10 mouse cellular contexts compared by ENCODE assay signal in the genomic region with DNA sequence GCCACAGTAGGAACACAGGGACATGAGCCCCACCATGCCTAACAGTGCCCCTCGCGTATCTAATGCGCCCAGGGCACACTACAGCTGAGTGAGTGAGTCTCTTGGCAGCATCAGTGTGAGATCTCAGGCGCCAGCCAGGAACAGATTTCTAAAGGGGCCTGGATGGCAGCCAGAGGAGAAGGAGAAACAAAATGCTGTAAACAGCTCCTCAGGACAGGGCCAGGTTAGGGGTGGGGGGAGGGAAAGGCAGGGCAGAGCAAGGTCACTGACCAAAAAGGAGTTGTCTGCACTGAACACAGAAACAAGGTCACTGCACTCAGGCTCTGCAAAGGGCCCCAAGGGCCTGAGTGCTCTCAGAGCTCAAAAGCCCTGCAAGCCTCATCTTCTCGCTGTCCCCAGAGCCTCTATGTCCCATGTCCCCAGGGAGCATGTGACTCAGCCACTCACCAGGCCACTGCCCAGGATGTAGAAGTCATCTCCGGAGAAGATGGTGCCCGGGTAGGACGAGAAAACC. TPM values are rescaled to one million over a fixed set of nuclear protein-coding genes. Genes with fewer than 3 reads are reported as not detected.
A peak's percentile ranks its signal among the peaks of the same experiment; 100 is the strongest.
DNase-seq lines count a peak whose midpoint lies in the region; ATAC-seq and TF ChIP-seq lines count a peak whose summit lies in the region.
"Had no signal": no experiment of that assay in that cellular context is flagged by ENCODE, and none has a peak within 500 bp of the region (broad histone marks: within the 10 kb centered on the region; RNA-seq: fewer than 3 reads in every experiment).

No protein-coding gene starts in this region.

- H3K27ac ChIP-seq in lung, postnatal 0 days (ENCODE audit: low read length): no peak overlapping the region

- no peaks in the 10 kb centered on the region for H3K4me1 ChIP-seq in lung, postnatal 0 days (ENCODE audit: insufficient read depth, low read depth, low read length)

- H3K9me3 ChIP-seq in lung, postnatal 0 days (ENCODE audit: low read length): no peaks in the 10 kb centered on the region

- WGBS in lung, postnatal 0 days: 53% methylated on average over 8 of the region's 8 CpGs

- TF ChIP-seq EP300 in lung, postnatal 0 days (IDR thresholded peaks at IDR 0.05): no peak

- no peak for ATAC-seq in cerebellum, adult (ENCODE audit: insufficient number of reproducible peaks, low FRiP score, low TSS enrichment)
- ATAC-seq in lung, postnatal 0 days: peak; percentile 36
- ATAC-seq in megakaryocyte-erythroid progenitor cell, adult 5-6 weeks (replicated peaks; ENCODE audit: low FRiP score, low TSS enrichment, poor library complexity, severe bottlenecking): no peak

- no peak overlapping the region for H3K9ac ChIP-seq in lung, postnatal 0 days (replicated peaks; ENCODE audit: low read depth)

- peak; percentile 66 for DNase-seq in cerebellum, adult 11-12 months
- DNase-seq in lung, postnatal 0 days (ENCODE audit: low spot score): peak; percentile 49
- no peak for DNase-seq in lung, adult 18-20 months
- DNase-seq in cerebellum, adult 9-11 months: peak; percentile 71
- peak; percentile 79 for DNase-seq in kidney, adult 9 months
- DNase-seq in thymus, postnatal 4 days: no peak

- no peak overlapping the region for H3K4me2 ChIP-seq in lung, postnatal 0 days (replicated peaks; ENCODE audit: low read depth, low read length)

- no peak overlapping the region for H3K4me3 ChIP-seq in lung, postnatal 0 days (ENCODE audit: low read depth, low read length)
- H3K4me3 ChIP-seq: myocyte had no signal

- TF ChIP-seq CTCF in lung, postnatal 0 days (IDR thresholded peaks at IDR 0.05): no peak

- no peaks in the 10 kb centered on the region for H3K27me3 ChIP-seq in lung, postnatal 0 days (replicated peaks; ENCODE audit: insufficient read depth, low read length)

- H3K36me3 ChIP-seq in lung, postnatal 0 days (ENCODE audit: insufficient read depth, low read length): 0 out of 2 replicates have a peak, but pooled peaks cover 15% of the 10 kb centered on the region

RNA-seq across cellular contexts. Expression of a gene that starts 12.7 kb away (rescaled TPM):
- 63.1 and 69.2 TPM in 2 replicates for polyA plus RNA-seq in lung, postnatal 0 days (2015; fragmentation: Nextera tagmentation; extraction: Ambion mirVana)
- 13.6 and 20.8 TPM in 2 replicates for total RNA-seq in megakaryocyte-erythroid progenitor cell, adult 5-6 weeks (2014; fragmentation: Nextera tagmentation)
- 6.3 and 8.7 TPM in 2 replicates for total RNA-seq in megakaryocyte-erythroid progenitor cell, adult 5-6 weeks (2017)

RNA-seq across cellular contexts. Expression of a gene that starts 14.4 kb away (rescaled TPM):
- not detected in 2 replicates for polyA plus RNA-seq in lung, postnatal 0 days (2015; fragmentation: Nextera tagmentation; extraction: Ambion mirVana)
- total RNA-seq in megakaryocyte-erythroid progenitor cell, adult 5-6 weeks (2014; fragmentation: Nextera tagmentation): not detected in 2 replicates
- not detected in 2 replicates for total RNA-seq in megakaryocyte-erythroid progenitor cell, adult 5-6 weeks (2017)
- polyA plus RNA-seq: myocyte had no signal

RNA-seq across cellular contexts. Expression of a gene that starts 18.1 kb away (rescaled TPM):
- 1.7 and 1.8 TPM in 2 replicates for polyA plus RNA-seq in lung, postnatal 0 days (2015; fragmentation: Nextera tagmentation; extraction: Ambion mirVana)
- total RNA-seq in megakaryocyte-erythroid progenitor cell, adult 5-6 weeks (2014; fragmentation: Nextera tagmentation): 59.5 and 72.1 TPM in 2 replicates
- 58.5 and 67.3 TPM in 2 replicates for total RNA-seq in megakaryocyte-erythroid progenitor cell, adult 5-6 weeks (2017)

RNA-seq across cellular contexts. Expression of a gene that starts 20.2 kb away (rescaled TPM):
- polyA plus RNA-seq in lung, postnatal 0 days (2015; fragmentation: Nextera tagmentation; extraction: Ambion mirVana): 12.1 and 14.7 TPM in 2 replicates
- 0.35 and 1.6 TPM in 2 replicates for total RNA-seq in megakaryocyte-erythroid progenitor cell, adult 5-6 weeks (2014; fragmentation: Nextera tagmentation)
- 0.09 and 1.7 TPM in 2 replicates for total RNA-seq in megakaryocyte-erythroid progenitor cell, adult 5-6 weeks (2017)

RNA-seq across cellular contexts. Expression of a gene that starts 59.2 kb away (rescaled TPM):
- polyA plus RNA-seq in lung, postnatal 0 days (2015; fragmentation: Nextera tagmentation; extraction: Ambion mirVana): not detected in 2 replicates
- not detected in 2 replicates for total RNA-seq in megakaryocyte-erythroid progenitor cell, adult 5-6 weeks (2014; fragmentation: Nextera tagmentation)
- not detected in 2 replicates for total RNA-seq in megakaryocyte-erythroid progenitor cell, adult 5-6 weeks (2017)
- polyA plus RNA-seq: C2C12, myocyte had no signal

Comparison
In these comparisons a context has a peak if more than half of its experiments do, and no peak if none do; other contexts are left out.
1. DNase-seq: peak in cerebellum, adult 11-12 months (single experiment), lung, postnatal 0 days (single experiment), cerebellum, adult 9-11 months (single experiment) and kidney, adult 9 months (single experiment); none in lung, adult 18-20 months (0 of 2) and thymus, postnatal 4 days (single experiment).